Mouse (Mus musculus) heart, embryonic 10.5 days (tissue): ENCODE results near the gene Clmp. TPM values are rescaled to one million over a fixed set of nuclear protein-coding genes. Genes with fewer than 3 reads are reported as not detected.
A peak's percentile ranks its signal among the peaks of the same experiment; 100 is the strongest.

Source experiments
- DNase-seq: peaks from one replicate; pipeline ENCODE4 v3.0.0-alpha.2; 2017; ENCODE audit warnings: low spot score
- H3K27ac ChIP-seq: fragments of 300-500 bp; sonication (generic); 2 replicates; pipeline ENCODE4 v1.5.1; 2016; ENCODE audit warnings: mild to moderate bottlenecking
- H3K27me3 ChIP-seq: fragments of 300-500 bp; sonication (generic); 2 replicates; pipeline ENCODE4 v1.6.1; 2016; ENCODE audit warnings: mild to moderate bottlenecking; ENCODE audit not compliant: poor library complexity, insufficient read depth, severe bottlenecking
- H3K36me3 ChIP-seq: fragments of 300-500 bp; sonication (generic); 2 replicates; pipeline ENCODE4 v1.6.1; 2016; ENCODE audit warnings: mild to moderate bottlenecking, moderate library complexity
- H3K4me1 ChIP-seq: fragments of 300-500 bp; sonication (generic); 2 replicates; pipeline ENCODE4 v1.6.1; 2016; ENCODE audit warnings: mild to moderate bottlenecking
- H3K4me3 ChIP-seq: fragments of 300-500 bp; sonication (generic); 2 replicates; pipeline ENCODE4 v1.5.1; 2016; ENCODE audit warnings: mild to moderate bottlenecking, moderate library complexity
- H3K9me3 ChIP-seq: fragments of 300-500 bp; sonication (generic); 2 replicates; pipeline ENCODE4 v1.6.1; 2016; ENCODE audit warnings: mild to moderate bottlenecking, moderate library complexity
- WGBS: fragments of 180-500 bp; shearing (Covaris S2); methylation state at CpG from one replicate; pipeline ENCODE4 v1.1.7; 2016; 5-methylcytosine and 5-hydroxymethylcytosine counted together
- polyA plus RNA-seq: library from polyadenylated mRNA; unstranded; fragments of >200 nt; fragmentation: Nextera tagmentation; extraction: Ambion mirVana; gene quantifications from 2 replicates; pipeline ENCODE4 v1.2.1, GENCODE M21; 2016

Gene Clmp
- polyA plus RNA-seq, 1 experiment from 2014 or later = 18.4 TPM

GRCm38 (mm10) chr9:40724978-40725377 is 39.2 kb downstream of the Clmp start:
- Histone ChIP-seq H3K36me3 (no peaks in the 10 kb centered on the region), H3K27me3 (no peaks in the 10 kb centered on the region), H3K4me3 (no peak overlapping the region), H3K9me3 (no peaks in the 10 kb centered on the region), H3K27ac (no peak overlapping the region), H3K4me1 (0 out of 2 replicates have a peak, but pooled peaks cover 3% of the 10 kb centered on the region)
- 72% methylated on average over 5 of the region's 5 CpGs for WGBS
- DNase-seq = no peak

GRCm38 (mm10) chr9:40727140-40727823 is 41.5 kb downstream of the Clmp start:
- Histone ChIP-seq H3K27ac (no peak overlapping the region), H3K27me3 (no peaks in the 10 kb centered on the region), H3K4me1 (peaks cover 13% of the 10 kb centered on the region; the same call in 1 of the 2 replicates), H3K9me3 (no peaks in the 10 kb centered on the region), H3K36me3 (no peaks in the 10 kb centered on the region), H3K4me3 (no peak overlapping the region)
- WGBS = 77% methylated on average over 4 of the region's 4 CpGs
- DNase-seq = no peak

GRCm38 (mm10) chr9:40727824-40728495 is 42.2 kb downstream of the Clmp start:
- WGBS = 81% methylated on average over 7 of the region's 7 CpGs
- Histone ChIP-seq H3K36me3 (no peaks in the 10 kb centered on the region), H3K4me1 (peaks cover 12% of the 10 kb centered on the region; the same call in 1 of the 2 replicates), H3K27me3 (no peaks in the 10 kb centered on the region), H3K27ac (no peak overlapping the region), H3K9me3 (no peaks in the 10 kb centered on the region), H3K4me3 (no peak overlapping the region)
- no peak for DNase-seq

- Histone ChIP-seq H3K27ac (peak overlapping the region; percentile 88), H3K4me3 (peak overlapping the region; percentile 66), H3K36me3 (no peaks in the 10 kb centered on the region), H3K9me3 (no peaks in the 10 kb centered on the region), H3K4me1 (peaks cover 12% of the 10 kb centered on the region; the same call in 1 of the 2 replicates), H3K27me3 (no peaks in the 10 kb centered on the region)
- no peak for DNase-seq
- WGBS = 62% methylated on average over 12 of the region's 12 CpGs
Observed at GRCm38 (mm10) chr9:40730302-40730700, 44.5 kb downstream of the Clmp start.

- Histone ChIP-seq H3K9me3 (no peaks in the 10 kb centered on the region), H3K27ac (peak overlapping the region; percentile 88), H3K27me3 (no peaks in the 10 kb centered on the region), H3K4me1 (peaks cover 12% of the 10 kb centered on the region; the same call in 1 of the 2 replicates), H3K36me3 (no peaks in the 10 kb centered on the region), H3K4me3 (peak overlapping the region; percentile 66)
- WGBS = under 1% methylated on average over 35 of the region's 35 CpGs
- peak; percentile 91 for DNase-seq
Observed at GRCm38 (mm10) chr9:40730701-40731590, 45.2 kb downstream of the Clmp start.

DNA sequence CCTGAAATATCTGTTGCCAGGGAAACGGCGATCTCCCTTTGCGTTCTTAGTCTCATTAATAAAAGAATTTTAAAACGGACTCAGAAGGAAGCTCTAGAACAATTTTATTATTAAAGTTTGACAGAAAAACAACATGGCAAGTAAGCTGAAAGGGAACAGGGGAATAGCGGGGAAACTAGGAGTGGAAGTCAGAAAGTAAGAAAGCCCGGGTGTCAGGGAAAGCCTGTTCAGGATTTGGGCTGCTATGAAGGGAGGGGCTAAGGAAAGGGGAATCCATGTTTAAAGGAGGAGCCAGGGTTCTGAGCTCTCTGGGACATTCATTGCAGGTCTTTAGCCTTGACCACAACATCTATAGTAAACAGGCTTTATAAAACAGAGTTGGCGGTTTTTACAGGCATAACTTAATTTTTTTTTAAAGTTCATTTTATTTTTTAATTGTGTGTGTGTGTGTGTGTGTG is 45.9 kb downstream of the Clmp start:
- H3K4me3 ChIP-seq = peak overlapping the region; percentile 66
- H3K27me3 ChIP-seq = no peaks in the 10 kb centered on the region
- peak overlapping the region; percentile 88 for H3K27ac ChIP-seq
- no peak for DNase-seq
- no peaks in the 10 kb centered on the region for H3K36me3 ChIP-seq
- H3K9me3 ChIP-seq = no peaks in the 10 kb centered on the region
- WGBS = 8% methylated on average over 7 of the region's 7 CpGs
- H3K4me1 ChIP-seq = peaks cover 12% of the 10 kb centered on the region; the same call in 1 of the 2 replicates

DNA sequence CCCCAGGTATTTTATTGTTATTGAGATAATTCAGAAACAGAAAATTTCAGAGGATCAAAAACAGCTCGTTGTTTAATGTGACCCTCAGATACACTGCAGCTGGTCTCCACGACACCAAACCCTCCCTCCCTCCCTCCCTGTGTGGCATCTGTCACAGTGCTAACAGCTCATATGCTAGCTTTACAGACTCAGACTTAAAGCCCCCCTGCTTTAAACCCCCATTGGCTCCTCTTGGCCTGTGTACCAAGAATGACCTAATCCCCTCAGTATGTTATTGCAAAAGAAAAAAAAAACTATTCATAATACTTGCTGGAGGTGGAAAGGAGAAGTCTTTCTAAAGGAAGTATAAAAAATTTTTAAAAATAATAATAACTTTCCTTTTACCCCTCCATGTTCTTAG is 46.5 kb downstream of the Clmp start:
- Histone ChIP-seq H3K27ac (0 out of 2 replicates have a peak overlapping the region, but pooled peaks have one; percentile 88), H3K4me3 (no peak overlapping the region), H3K36me3 (no peaks in the 10 kb centered on the region), H3K9me3 (no peaks in the 10 kb centered on the region), H3K27me3 (no peaks in the 10 kb centered on the region), H3K4me1 (peaks cover 12% of the 10 kb centered on the region; the same call in 1 of the 2 replicates)
- DNase-seq = no peak
- 42% methylated on average over 2 of the region's 2 CpGs for WGBS

DNA sequence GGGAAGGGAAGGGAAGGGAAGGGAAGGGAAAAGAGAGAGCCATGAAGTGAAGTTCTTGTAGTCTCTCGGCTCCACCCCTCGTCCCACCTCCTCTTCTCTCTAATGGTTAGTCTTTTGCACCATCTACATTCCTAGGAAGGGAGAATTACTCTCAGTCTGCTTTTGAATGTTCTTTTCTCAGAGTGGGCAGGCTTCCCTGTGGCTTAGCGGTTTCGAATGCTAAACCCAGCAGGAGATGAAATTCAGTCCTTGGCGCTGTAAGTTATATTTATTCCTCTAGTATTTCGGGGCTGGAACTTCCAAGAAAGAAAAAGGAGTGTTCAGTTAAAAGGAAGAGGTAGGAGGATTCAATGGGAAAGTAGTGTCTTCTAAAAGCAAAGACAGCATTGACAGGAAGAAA is 51.4 kb downstream of the Clmp start:
- Histone ChIP-seq H3K4me1 (peaks cover 3% of the 10 kb centered on the region; the same call in 1 of the 2 replicates), H3K27ac (no peak overlapping the region), H3K4me3 (no peak overlapping the region), H3K9me3 (no peaks in the 10 kb centered on the region), H3K36me3 (no peaks in the 10 kb centered on the region), H3K27me3 (no peaks in the 10 kb centered on the region)
- 73% methylated on average over 6 of the region's 6 CpGs for WGBS
- no peak for DNase-seq

GRCm38 (mm10) chr9:40743525-40744034 is 57.8 kb downstream of the Clmp start:
- no peaks in the 10 kb centered on the region for H3K27me3 ChIP-seq
- 37% methylated on average over 7 of the region's 7 CpGs for WGBS
- H3K9me3 ChIP-seq = no peaks in the 10 kb centered on the region
- no peak for DNase-seq
- no peak overlapping the region for H3K4me3 ChIP-seq
- no peaks in the 10 kb centered on the region for H3K36me3 ChIP-seq
- peaks cover 17% of the 10 kb centered on the region; the same call in 1 of the 2 replicates for H3K4me1 ChIP-seq
- no peak overlapping the region for H3K27ac ChIP-seq

DNA sequence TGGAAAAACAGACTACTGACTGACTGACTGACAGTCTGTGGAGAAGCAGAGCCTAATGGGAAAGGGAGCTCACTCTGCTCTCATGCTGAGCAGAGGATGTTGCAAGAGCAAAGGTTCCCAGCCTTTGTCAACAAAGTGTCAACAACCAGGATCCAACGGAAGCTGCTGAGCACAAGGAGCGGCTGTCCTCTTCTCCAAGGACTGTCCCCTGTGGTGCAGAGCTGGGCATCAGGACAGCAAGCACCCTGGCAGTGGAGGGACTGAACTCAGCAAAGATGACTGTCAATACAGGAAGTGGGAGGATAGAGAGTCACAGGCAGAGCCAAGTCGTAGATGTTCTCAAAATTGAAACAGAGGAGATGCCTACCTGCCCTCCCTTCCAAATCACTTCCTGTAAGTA is 58.5 kb downstream of the Clmp start:
- DNase-seq = no peak
- 35% methylated on average over 3 of the region's 3 CpGs for WGBS
- Histone ChIP-seq H3K9me3 (no peaks in the 10 kb centered on the region), H3K27ac (no peak overlapping the region), H3K36me3 (no peaks in the 10 kb centered on the region), H3K4me3 (no peak overlapping the region), H3K4me1 (peaks cover 17% of the 10 kb centered on the region; the same call in 1 of the 2 replicates), H3K27me3 (no peaks in the 10 kb centered on the region)

DNA sequence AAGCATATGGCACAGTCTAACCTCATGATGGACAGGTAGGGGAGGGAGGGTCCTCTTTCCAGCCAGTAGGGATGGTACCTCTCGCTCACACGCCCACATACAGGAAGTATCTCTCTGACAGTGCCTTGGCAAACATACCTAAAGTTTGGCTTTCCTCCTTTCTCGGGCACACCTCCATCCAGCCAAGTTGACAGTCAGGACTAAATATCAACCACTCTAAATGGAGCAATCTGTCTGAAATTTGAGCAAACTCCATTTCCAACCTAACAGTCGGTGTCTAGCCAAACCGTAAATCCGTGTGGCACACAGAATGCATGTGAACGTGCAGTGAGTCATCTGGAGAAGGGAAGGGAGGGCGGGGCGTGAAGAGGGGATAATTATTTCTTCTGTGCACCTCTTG is 61.0 kb downstream of the Clmp start:
- H3K36me3 ChIP-seq = no peaks in the 10 kb centered on the region
- H3K9me3 ChIP-seq = no peaks in the 10 kb centered on the region
- no peaks in the 10 kb centered on the region for H3K27me3 ChIP-seq
- no peak for DNase-seq
- H3K4me3 ChIP-seq = no peak overlapping the region
- no peak overlapping the region for H3K27ac ChIP-seq
- WGBS = 82% methylated on average over 9 of the region's 9 CpGs
- peaks cover 17% of the 10 kb centered on the region; the same call in 1 of the 2 replicates for H3K4me1 ChIP-seq

DNA sequence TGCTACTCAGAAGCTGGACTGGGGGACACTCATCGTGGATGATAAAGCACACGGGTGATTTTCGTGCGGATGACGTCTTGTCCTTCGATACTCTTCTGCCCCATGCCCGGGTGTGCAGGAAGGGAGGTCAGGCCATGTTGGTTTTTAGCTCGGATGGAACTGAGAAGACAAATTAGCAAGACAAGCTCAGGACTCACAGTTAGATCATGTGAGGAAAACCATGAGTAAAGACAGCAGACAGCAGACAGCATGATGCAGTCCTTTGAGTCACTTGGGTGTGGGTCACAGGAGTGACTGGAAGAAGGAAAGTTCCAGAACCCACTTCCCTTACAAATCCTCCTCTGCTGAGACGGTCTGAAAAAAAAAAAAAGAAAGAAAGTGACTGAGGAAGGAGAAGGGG is 61.5 kb downstream of the Clmp start:
- WGBS = 80% methylated on average over 9 of the region's 9 CpGs
- no peaks in the 10 kb centered on the region for H3K36me3 ChIP-seq
- H3K4me1 ChIP-seq = peaks cover 17% of the 10 kb centered on the region; the same call in 1 of the 2 replicates
- no peak overlapping the region for H3K4me3 ChIP-seq
- no peak for DNase-seq
- H3K27ac ChIP-seq = no peak overlapping the region
- H3K27me3 ChIP-seq = no peaks in the 10 kb centered on the region
- no peaks in the 10 kb centered on the region for H3K9me3 ChIP-seq
